Mouse (Mus musculus): ENCODE measurements around the gene Calhm3.

Calhm3 gene

GRCm38 (mm10) chr19:47157664-47158063 lies at the start of gene Calhm3:
Gene Calhm3 (minus strand): TSS chr19:47157764.
- DNase-seq (ENCODE audit: low spot score in 2 of 2) = no peak

- DNase-seq (ENCODE audit: low spot score in 2 of 2) = no peak
These were observed 48.6 kb upstream of the Calhm3 start for GRCm38 (mm10) chr19:47206126-47206525.

- no peak for DNase-seq (ENCODE audit: low spot score in 2 of 2)
These were observed 47.1 kb upstream of the Calhm3 start for GRCm38 (mm10) chr19:47204653-47205052.

DNA sequence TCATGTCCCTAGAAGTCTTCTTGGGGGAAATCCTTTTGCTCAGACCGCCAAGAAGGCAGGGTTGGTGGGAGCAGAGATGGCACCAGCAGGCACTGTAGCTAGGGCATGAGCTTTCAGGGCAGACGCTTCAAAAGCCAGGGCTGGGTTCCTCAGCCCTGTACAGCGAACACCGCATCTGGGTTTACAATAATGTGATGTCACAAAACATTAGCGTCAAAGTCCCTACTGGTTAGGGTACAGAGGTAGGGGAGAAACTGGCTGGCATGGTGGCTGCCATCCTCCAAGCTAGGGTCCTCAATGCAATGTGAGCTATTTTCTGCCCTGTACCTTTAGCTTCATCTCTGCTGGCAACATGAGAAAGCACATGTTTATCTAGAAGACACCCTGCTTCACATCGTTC lies 45.5 kb upstream of the Calhm3 start:
- DNase-seq (ENCODE audit: low spot score in 2 of 2) = no peak

GRCm38 (mm10) chr19:47202429-47202828 lies 44.9 kb upstream of the Calhm3 start:
- DNase-seq (ENCODE audit: low spot score in 2 of 2) = no peak

- DNase-seq (ENCODE audit: low spot score in 2 of 2) = no peak
These were observed 44.4 kb upstream of the Calhm3 start for GRCm38 (mm10) chr19:47201972-47202371.

DNA sequence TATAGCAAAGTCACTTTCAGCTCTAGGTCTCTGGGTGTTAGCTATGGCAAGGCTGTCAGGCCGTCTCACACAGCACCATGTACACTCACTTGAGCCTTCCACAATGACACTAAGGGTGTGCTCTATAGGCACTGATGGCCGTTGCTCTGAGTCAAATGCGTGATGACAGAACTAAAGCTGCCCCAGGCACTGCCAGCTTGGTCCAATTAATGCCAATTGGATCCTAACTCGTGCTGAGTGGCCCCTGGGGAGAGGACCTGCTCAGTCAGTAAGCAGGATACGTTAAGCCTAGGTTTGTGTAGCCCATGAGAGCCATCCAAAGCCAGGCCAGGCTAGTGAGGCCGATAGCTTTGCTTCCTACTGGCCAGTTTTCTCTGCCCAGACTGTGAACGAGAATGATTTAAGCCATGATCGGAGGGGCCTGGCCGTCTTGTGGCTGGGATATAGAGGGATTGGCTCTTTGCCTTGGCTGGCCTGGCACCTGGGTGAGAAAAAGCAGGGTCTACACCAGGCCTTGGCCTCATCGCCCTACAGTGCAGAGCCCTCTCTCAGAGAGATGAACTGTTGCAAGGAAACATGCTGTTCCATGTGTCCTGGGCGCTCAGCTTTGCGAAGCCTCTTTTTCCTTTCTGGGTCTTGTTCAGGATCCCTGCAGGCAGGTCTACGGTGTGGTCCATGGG lies 41.2 kb upstream of the Calhm3 start:
- DNase-seq (ENCODE audit: low spot score in 2 of 2) = no peak

GRCm38 (mm10) chr19:47192158-47192557 lies 34.6 kb upstream of the Calhm3 start:
- DNase-seq (ENCODE audit: low spot score in 2 of 2) = no peak

- DNase-seq (ENCODE audit: low spot score in 2 of 2) = no peak
These were observed 31.1 kb upstream of the Calhm3 start for GRCm38 (mm10) chr19:47188515-47189128.

DNA sequence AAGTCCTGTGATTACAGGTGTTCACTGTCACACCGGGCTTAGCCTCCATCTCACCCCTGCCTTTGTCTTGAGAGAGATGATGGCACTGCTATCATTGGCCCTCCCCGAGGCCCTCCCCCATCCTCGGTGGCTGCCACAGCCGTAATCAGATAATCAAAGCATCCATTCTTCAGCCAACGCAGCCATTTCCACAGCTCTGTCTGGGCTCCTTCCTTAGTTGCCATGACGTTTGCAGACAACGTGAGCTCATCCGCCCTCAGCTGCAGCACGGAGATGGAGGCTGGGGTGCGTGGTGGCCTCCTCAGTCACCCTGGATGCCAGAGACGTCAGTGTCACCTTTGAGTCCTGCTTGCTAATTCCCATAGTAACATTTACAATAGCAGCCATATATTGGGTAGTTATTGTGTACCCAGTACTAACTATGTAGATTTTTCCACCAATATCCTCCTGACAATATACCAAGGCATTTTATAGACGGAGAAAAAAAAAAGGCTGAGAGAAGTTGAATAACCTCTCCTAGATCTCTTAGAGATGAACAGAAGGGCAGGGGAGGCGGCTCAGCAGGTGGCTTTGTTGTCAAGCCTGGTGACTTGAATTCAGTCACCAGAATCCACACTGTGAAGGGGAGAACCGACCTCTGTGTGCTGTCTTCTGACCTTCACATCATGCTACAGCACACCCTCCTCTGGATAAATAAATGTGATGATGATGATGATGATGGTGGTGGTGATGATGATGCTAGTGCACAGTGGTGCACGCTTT lies 29.1 kb upstream of the Calhm3 start:
- DNase-seq (ENCODE audit: low spot score in 2 of 2) = no peak

GRCm38 (mm10) chr19:47184736-47185135 lies 27.2 kb upstream of the Calhm3 start:
- DNase-seq (ENCODE audit: low spot score in 2 of 2) = no peak

- DNase-seq (ENCODE audit: low spot score in 2 of 2) = no peak
These were observed 26.7 kb upstream of the Calhm3 start for GRCm38 (mm10) chr19:47184221-47184620.

- no peak for DNase-seq (ENCODE audit: low spot score in 2 of 2)
These were observed 22.4 kb upstream of the Calhm3 start for GRCm38 (mm10) chr19:47180011-47180410.

GRCm38 (mm10) chr19:47179272-47179809 lies 21.8 kb upstream of the Calhm3 start:
- DNase-seq (ENCODE audit: low spot score in 2 of 2) = no peak

DNA sequence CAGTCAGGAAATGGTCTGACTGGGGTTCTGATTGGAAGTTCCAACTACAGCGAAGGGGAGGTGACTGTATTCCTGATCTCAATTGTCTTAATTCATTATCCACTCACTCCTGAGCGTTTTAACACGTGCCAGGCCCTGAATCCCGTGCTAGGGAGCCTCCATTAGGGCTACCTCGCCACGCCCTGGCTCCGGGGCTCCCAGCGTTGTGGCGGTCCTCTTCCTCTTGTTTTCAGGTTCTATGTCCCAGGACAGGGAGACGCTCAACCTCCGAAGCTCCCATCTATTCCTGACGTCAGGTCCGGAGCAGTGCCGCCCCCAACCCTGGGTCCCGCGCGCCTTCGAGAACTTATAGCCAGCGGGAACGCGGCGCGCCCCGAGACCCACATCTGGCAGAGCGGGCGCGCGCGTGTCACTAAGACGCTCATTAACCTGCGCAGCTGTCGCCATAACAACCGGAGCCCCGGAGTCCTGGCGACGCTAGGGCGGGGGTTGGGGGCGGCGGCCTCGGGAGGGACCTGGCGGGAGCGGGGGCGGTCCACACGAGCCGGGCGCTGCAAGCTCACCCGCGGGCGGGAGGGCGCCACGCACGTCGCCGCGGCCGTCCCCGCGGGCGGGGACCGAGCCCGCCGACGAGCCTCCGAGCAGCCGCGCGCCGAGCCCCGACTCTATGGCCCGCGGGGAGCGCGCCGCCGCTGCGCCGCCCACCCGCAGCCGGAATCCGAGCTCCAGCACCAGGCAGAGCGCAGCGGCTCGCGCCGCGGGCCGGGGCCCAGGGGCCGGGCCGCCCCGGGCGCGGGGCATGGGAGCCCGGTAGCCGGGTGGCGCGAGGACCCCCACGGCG lies 21.1 kb upstream of the Calhm3 start, which contains the start of gene Neurl1a:
Gene Neurl1a (plus strand): TSS at position 390 of the 841 bp plus-strand sequence.
- peak in 1 of 2 experiments; percentile 44 for DNase-seq (ENCODE audit: low spot score in 2 of 2)

DNA sequence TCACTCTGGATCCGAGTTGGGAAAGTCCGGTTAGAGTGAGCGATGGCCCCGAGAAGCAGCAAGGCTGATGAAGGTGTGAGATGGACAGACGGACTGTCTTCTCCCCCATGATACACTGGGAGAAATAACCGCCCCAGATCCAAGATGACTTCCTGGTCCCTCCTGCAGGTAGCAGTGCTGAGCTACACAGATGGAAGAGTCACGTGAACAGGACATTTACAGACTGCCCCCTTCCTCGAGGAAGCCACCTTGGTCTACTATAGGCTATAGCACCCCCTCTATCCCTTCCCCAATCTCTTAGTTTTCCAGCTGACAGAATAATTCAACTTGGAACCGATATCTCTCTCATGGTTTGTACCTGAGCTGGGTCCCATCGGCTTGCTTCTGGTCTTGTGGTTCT lies 20.4 kb upstream of the Calhm3 start:
- no peak for DNase-seq (ENCODE audit: low spot score in 2 of 2)

DNA sequence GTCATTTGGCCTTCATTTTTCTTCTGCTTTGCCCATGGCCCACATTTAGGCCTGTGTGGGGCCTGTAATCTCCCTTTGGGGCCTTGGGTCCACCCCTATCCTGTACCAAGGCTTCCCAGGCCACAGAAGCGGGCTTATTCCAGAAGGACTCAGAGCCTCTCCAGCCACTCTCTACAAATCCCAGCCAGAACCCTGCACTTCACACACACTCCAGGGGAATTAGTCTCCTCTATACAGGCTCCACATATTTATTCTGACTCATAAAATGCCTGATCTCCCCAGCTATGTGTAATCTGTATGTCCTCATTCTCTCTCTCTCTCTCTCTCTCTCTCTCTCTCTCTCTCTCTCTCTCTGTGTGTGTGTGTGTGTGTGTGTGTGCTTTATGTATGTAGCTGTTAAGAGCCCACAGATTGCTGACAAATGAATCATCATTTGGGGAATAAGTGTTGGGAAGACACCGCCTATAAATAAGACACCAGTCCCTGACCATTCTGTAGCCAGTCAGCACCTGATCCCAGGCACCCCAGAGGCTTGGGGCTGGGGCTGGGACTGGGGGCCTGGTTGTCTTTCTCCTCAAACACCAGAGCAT lies 19.4 kb upstream of the Calhm3 start:
- DNase-seq (ENCODE audit: low spot score in 2 of 2) = no peak

DNA sequence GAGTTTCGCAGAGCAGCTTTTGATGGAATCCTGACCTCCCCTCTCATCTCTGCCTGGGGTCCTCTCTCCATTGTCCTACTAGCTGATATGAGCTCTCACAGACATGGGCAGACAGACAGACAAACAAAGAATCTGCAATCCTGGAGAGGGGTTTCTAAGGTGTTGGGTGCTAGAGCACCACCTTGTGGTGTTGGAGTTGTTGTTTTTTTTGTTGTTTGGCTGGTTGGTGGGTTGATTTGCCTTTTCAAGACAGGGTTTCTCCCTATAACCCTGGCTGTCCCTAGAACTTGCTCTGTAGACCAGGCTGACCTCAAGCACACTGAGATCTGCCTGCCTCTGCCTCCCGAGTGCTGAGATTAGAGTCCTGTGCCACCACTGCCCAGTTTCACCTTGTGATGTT lies 17.9 kb upstream of the Calhm3 start:
- DNase-seq (ENCODE audit: low spot score in 2 of 2) = no peak

GRCm38 (mm10) chr19:47174515-47174914 lies 17.0 kb upstream of the Calhm3 start:
- no peak for DNase-seq (ENCODE audit: low spot score in 2 of 2)

DNA sequence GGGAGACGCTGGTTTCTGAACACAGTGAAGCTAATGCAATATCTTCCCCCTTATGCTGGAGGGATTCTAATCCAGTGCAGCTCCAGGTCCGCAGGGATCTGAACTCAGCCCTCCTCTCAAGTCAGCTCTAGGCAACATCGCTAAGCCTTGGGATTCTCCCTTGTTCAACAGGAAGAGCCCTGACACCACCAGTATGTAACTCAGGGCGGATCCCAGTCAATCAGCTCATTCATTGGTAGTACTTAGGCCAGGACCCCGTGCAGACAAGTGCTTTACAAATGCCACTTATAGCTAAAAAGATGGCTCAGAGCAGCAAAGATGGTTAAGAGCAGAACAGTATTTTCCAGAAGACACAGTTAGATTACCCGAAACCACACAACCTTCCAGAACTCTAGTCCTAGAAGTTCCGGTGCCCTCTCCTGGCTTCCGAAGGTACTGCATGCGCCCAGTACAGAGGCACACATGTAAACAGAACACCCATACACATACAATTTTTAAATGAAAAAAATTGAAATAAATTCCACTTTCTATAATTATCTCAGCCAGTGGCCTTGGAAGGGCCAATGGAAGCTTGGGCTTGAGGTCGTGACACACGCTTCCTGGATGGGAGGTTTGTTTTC lies 11.3 kb upstream of the Calhm3 start:
- peak; percentile 73 to 86 for DNase-seq (ENCODE audit: low spot score in 2 of 2)

GRCm38 (mm10) chr19:47168223-47168622 lies 10.7 kb upstream of the Calhm3 start:
- DNase-seq (ENCODE audit: low spot score in 2 of 2) = no peak
